Mouse (Mus musculus) cerebellum, adult 2 months (tissue): ENCODE data around the gene Syne1.

Experiments used
- CTCF ChIP-seq: fragments of 200-500 bp; IDR thresholded peaks from 2 replicates; pipeline ENCODE4 v1.5.1; 2011; ENCODE audit warnings: low read depth, mild to moderate bottlenecking, control low read depth, low read length, moderate library complexity, borderline replicate concordance; ENCODE audit not compliant: insufficient read depth
- POLR2A ChIP-seq: fragments of 200-500 bp; IDR thresholded peaks from 2 replicates; pipeline ENCODE4 v1.6.1; 2011; ENCODE audit warnings: low read length, control low read depth, borderline replicate concordance; ENCODE audit not compliant: insufficient read depth

GRCm38 (mm10) chr10:5367465-5368011 is 183.7 kb downstream of the Syne1 start:
- no peak for TF ChIP-seq POLR2A
- TF ChIP-seq CTCF = no peak
